Mouse (Mus musculus): ENCODE results near the gene Slc9a3.

Gene Slc9a3

GRCm38 (mm10) chr13:74145983-74146622 is 24.8 kb downstream of the Slc9a3 start:
- no peak for DNase-seq (ENCODE audit: low spot score)

DNA sequence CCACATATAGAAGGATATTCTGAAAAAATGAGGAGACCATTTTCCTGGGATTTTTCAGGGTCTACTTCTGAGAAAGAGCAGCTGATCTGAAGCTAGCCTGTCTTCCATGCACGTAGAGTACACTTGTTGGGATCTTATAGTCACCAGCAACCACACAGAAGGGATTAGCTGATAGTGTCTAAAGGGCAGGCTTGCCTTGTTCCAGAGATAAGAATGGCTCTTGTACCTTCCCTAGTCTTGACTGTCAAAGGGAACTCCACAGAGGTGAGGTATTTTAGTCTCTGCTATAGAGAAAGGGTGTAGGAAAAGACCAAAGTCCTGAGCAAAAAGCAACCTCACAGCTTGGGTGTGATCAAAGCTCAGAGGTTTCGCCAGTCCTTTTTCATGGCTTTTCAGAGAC is 26.1 kb downstream of the Slc9a3 start:
- DNase-seq (ENCODE audit: low spot score) = no peak

DNA sequence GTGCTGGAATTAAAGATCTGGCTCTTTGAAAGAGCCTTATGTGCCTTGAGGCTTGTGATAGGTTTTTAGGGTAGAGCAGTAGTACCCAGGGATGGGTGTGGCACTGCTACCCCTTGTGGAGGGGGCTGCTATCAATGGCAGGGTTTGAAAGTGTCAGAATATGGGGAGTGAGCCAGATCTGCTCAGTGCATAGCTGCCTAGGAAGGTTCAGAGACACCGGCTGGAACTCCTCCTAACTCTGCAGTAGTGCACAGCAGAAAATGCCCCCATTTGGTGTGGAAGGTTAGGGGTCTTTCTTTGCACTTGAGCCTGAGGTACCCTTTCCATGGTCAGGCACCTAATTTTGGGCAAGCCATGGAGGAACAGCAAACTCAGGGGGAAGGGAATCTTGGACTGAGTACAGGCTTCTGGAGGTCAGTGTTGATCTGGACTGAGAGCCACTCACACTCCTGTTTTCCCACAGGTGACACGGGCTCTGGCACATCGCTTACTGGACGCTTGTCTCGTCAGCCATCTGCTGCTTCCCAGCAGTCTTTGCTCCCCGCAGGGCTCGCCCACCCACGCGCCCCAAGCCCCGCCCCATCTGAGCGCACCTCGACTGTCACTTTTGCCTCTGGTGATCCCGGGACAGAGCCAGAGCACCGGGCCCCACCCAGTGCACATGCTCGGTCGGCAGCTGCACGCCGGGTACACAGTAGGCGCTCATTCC is 45.2 kb downstream of the Slc9a3 start:
- peak; percentile 26 for DNase-seq (ENCODE audit: low spot score)

GRCm38 (mm10) chr13:74167057-74167413 is 45.8 kb downstream of the Slc9a3 start:
- DNase-seq (ENCODE audit: low spot score) = no peak

DNA sequence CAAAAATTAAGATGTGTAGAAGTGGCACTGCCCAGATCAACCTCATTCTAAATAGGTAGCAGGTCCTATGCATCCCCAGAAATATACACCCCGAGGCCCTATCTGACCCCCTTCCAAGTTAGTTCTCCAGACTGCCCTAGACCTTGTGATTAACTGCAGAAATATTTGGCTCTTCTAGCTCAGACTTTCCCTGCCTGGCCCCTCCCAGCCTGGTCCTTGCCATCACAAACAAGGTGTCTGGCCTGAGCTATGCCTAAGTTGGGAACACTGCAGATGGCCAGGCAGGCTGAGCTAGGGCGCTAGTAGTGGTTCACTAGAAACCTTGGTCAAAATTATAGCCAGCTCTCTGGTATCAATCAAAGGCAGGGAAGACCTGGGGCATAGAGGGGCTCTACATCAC is 46.2 kb downstream of the Slc9a3 start:
- DNase-seq (ENCODE audit: low spot score) = no peak

- no peak for DNase-seq (ENCODE audit: low spot score)
These were observed 48.3 kb downstream of the Slc9a3 start for GRCm38 (mm10) chr13:74169446-74170164.

DNA sequence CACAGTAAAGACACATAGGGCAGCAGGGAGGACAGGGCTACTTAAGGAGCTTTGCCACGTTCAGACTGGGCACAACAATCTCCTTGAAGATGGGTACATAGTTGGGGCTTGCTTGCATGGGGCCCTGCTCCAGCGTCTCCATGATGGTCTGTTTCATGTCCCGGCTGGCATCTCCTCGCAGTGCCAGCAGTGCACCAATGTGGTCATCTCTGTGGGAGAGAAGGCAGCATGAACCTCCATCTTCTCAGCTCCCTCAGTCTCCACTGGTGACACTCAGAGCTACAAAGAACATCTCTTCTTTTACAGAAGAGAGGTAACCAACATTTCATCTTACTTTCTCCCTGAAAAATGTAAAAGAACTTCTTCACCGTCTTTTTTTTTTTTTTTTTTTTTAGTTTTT is 50.8 kb downstream of the Slc9a3 start:
- DNase-seq (ENCODE audit: low spot score) = no peak

DNA sequence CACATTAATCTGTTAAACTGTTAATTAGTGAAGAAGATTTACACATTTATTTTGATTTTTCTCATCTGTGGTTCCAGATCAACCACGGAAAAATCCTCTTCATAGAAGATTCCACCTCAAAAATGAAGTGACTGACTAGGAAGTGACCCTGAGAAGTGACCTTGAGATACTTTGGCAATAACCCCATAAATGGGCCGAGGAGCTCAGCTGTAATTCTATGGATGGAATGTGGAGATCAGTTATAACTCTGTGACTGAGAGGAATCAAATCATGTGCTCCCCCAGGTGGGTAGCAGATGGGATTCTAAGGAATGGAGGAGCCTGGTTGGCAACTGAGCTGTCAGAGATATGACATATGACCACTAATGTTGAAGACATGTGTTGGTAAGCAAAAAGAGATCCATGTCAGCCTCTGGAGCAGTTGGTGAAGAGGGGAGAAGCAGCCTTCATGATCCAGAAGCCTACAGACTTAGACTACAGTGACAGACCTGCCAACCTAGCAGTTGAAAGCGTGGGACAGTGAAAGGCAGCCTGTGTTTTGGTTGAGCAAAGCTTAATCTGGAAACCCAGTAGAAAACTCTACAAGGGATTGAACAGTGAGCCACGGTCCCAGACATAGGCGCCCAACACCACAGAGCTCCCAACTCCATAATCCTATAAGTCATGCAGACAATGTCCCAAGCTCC is 61.9 kb downstream of the Slc9a3 start:
- DNase-seq (ENCODE audit: low spot score) = no peak

GRCm38 (mm10) chr13:74192613-74193012 is 71.4 kb downstream of the Slc9a3 start:
- no peak for DNase-seq (ENCODE audit: low spot score)

GRCm38 (mm10) chr13:74196451-74196850 is 75.2 kb downstream of the Slc9a3 start:
- DNase-seq (ENCODE audit: low spot score) = no peak

DNA sequence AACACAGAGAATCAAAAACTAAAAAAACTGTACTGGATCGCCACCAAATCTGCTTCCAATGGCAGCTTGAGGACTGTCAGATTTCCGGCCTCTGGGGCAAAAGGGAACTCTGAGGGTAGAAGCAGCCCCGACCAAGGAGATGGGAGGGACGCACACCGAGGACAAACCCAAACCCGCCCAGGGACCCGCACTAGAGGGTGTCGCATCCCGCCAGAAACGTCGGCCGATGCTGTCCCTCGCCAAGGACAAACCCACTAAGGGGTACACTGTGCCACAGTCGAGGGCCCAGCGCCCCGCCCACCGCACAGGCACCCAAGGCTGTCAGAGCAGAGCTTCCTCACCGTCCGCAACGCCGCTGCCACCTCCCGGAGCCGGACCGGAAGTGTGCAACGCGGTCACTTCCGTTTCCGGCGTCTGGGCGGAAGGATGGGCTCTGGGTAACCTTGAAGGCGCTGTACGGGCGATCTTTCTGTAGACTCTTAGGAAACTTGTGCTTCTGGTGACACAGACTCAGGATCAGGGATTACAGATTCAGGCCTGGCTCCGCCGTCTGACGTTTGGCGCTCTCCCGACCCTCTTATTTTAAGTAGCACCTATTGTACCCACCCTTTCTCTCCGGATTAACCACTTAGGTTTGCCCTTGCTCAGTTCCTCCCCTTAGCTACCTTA is 87.2 kb downstream of the Slc9a3 start, which contains the start of gene Exoc3:
TSS of gene Exoc3 (minus strand) at position 416 of the 669 bp plus-strand sequence.
- DNase-seq (ENCODE audit: low spot score) = peak; percentile 89

GRCm38 (mm10) chr13:74208986-74209345 is 87.7 kb downstream of the Slc9a3 start:
- no peak for DNase-seq (ENCODE audit: low spot score)

DNA sequence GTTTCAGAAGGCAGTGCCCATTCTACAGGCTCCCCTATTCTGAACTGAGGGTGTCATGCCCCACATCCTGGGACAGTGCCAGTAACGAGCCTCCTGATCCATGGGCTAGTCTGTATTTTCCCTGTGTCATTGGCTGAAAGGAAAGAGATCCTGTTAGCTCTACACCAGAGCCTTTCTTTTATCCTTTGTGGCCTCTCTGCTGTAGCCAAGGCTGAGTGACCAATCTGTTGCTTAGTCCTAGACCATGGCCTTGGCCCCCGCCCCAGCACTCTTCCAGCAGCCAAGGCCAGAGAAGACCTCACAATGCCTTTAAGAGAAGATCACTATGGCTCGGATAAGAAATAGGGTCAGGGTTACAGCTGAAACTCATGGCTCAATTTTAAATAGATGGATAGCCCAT is 97.2 kb downstream of the Slc9a3 start:
- DNase-seq (ENCODE audit: low spot score) = no peak
